Mouse (Mus musculus): ENCODE measurements around the gene Cfap20. TPM values are rescaled to one million over a fixed set of nuclear protein-coding genes. Genes with fewer than 3 reads are reported as not detected.

The Cfap20 gene
- total RNA-seq, 2 experiments from 2014 or later, result 49.3 to 66.1 TPM

- intact Hi-C loops (cut with DNase I), result no loop called here
Observed at GRCm38 (mm10) chr8:95377101-95377500, 57.6 kb downstream of the Cfap20 start.

GRCm38 (mm10) chr8:95376309-95376999 lies 58.2 kb downstream of the Cfap20 start:
- DNase-seq (ENCODE audit: low spot score in 2 of 2), result no peak
- intact Hi-C loops (cut with DNase I), result no loop called here

More at GRCm38 (mm10) chr8:95377101-95377500, 57.6 kb downstream of the Cfap20 start:
- DNase-seq (ENCODE audit: low spot score in 2 of 2), result no peak

DNA sequence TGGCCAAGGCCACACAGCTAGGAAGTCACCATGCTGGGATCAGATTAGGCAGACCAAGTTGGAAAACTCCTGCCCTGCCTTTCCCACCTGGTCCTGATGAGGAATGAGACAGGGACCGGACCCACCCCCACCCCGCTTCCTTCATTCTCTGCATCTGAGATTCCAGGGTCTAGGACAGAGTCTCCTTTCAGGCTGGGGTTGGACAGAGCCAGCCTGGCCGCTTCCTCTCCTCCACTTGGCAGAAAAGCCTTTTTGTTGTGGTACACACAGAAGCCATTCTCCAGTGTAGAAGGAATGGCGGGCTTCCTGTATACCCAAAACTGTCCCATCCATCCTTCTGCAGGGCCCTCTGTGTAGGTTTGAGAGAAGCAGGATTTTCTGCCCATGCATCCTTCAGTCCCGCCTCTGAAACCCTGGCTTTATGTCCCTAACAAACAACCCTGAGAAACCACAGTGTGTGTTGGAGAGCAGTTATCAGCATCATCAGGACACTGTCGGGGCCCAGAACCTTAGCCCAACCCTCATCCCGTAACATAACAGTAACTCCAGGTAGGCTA lies 59.2 kb downstream of the Cfap20 start:
- intact Hi-C loops (cut with DNase I), result no loop called here
- no peak for DNase-seq (ENCODE audit: low spot score in 2 of 2)

DNA sequence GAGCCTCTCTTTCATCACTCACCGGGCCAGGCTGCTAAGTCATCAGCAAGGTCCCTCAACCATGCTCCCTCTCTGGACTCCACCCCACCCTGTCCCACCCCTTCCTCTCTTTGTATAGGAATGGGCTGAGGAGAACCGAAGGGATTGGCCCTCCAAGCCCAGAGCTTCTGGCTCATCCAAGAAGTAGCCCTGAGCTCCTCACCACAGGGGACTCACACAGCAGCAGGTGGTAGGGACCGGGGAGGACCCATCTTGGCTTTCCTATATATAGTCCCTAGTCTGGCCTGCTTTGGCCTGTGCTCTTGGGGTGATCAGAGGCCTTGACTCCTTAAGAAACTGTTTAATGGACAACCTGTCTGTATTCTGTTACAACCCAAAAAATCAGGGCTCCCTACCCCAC lies 60.2 kb downstream of the Cfap20 start:
- intact Hi-C loops (cut with DNase I), result no loop called here
- DNase-seq (ENCODE audit: low spot score in 2 of 2), result no peak

DNA sequence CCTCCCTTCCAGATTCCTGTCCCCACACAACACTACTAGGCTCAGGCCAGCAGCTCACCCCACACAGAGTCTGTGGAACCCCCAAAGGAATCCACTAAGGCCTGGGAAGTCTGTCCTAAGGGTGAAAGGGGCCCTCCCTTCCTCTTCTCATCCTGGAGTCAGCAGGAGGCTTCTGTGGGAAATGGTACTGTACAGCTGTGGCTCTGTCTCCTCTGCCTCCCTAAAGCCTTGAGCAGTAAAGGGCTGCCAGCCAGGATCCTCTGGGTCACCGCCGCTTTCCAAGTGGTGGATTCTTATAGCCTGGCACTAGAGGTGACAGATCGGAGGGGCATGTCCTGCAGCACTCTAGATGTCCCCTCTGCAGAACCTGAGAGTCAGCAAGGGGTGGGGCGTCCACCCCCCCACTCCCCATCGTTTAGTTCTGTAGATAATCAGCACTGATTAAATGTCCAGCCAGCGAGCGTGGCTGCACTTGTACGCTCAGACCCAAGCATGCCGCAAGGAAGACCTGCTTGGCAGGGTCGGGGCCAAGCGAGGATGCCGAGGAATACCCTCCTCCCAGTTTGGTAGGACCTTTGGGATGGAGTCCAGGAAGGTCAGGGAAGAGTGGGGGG lies 61.2 kb downstream of the Cfap20 start:
- no peak for DNase-seq (ENCODE audit: low spot score in 2 of 2)
- intact Hi-C loops (cut with DNase I), result no loop called here

Other genes starting within 250 kb of the Cfap20 start
- 10 to 100 TPM; 51.8 to 59.0 TPM for gene Kifc3, start 232.1 kb downstream of the Cfap20 start, total RNA-seq (2021)
- under 1 TPM; 0.23 to 0.30 TPM for gene Cngb1, start 128.3 kb downstream of the Cfap20 start, total RNA-seq (2021)
- gene Tepp, start 124.3 kb downstream of the Cfap20 start, total RNA-seq (2021), result not detected
- gene Zfp319, start 102.9 kb downstream of the Cfap20 start, total RNA-seq (2021), result 10 to 100 TPM; 15.6 to 16.3 TPM
- 10 to 100 TPM; 12.0 to 13.6 TPM for gene Usb1, start 102.6 kb downstream of the Cfap20 start, total RNA-seq (2021)
- gene Mmp15, start 82.6 kb downstream of the Cfap20 start, total RNA-seq (2021), result 10 to 100 TPM; 18.9 to 19.6 TPM
- 10 to 100 TPM; 77.7 to 90.3 TPM for gene Csnk2a2, start 55.2 kb upstream of the Cfap20 start, total RNA-seq (2021)
- gene Ccdc113, start 99.2 kb upstream of the Cfap20 start, total RNA-seq (2021), result 1 to 10 TPM; 1.3 to 3.0 TPM
- under 1 TPM in 1 of 2 experiments, not detected in 1; 0.27 TPM for gene Prss54, start 141.5 kb upstream of the Cfap20 start, total RNA-seq (2021)
- 1 to 10 TPM; 2.5 to 2.7 TPM for gene Gins3, start 198.6 kb upstream of the Cfap20 start, total RNA-seq (2021)
- 1,000 to 10,000 TPM; 1,722 to 1,837 TPM for gene Ndrg4, start 242.1 kb upstream of the Cfap20 start, total RNA-seq (2021)

Measured in left cerebral cortex, postnatal 36 days (tissue).